Mouse (Mus musculus) cerebellum, adult 9-11 months (tissue): ENCODE data around the gene Abcf2.

Source experiments
- DNase-seq: peaks from one replicate; pipeline ENCODE4 v3.0.0; 2022

Abcf2 gene

DNA sequence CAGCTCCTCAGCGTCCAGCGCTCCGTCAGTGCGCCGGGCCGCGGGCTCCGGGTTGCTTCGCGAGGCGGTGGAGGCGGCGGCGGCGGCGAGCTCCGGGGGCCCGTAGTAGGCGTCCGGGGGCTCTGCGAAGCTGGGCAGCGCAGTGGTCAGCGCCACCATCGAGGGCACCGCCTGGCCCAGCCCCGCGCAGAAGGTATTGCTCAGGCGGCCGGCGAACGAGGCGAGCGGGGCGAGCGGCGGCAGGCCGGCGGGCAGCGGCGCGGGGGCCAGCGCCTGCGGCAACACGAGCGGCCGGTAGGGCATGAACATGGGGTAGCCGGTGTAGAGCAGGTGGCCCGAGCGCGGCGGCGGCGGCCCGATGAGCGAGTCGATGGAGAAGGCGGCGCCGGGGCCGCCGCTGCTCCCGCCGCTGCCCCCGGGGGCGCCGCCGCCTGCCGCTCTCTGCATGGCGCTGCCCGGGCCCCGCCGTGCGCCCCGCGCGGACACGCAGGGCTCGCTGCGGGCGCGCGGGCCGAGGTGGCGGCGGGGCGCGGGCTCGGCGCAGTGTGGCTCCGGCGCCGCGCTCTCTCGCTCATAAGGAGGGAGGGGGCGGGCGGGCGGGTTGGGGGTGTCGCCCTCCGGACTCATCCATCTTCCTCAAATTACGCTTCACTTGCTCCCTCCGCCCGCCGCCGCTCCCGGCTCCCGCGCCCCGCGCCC, 50.9 kb downstream of the Abcf2 start:
- no peak for DNase-seq

DNA sequence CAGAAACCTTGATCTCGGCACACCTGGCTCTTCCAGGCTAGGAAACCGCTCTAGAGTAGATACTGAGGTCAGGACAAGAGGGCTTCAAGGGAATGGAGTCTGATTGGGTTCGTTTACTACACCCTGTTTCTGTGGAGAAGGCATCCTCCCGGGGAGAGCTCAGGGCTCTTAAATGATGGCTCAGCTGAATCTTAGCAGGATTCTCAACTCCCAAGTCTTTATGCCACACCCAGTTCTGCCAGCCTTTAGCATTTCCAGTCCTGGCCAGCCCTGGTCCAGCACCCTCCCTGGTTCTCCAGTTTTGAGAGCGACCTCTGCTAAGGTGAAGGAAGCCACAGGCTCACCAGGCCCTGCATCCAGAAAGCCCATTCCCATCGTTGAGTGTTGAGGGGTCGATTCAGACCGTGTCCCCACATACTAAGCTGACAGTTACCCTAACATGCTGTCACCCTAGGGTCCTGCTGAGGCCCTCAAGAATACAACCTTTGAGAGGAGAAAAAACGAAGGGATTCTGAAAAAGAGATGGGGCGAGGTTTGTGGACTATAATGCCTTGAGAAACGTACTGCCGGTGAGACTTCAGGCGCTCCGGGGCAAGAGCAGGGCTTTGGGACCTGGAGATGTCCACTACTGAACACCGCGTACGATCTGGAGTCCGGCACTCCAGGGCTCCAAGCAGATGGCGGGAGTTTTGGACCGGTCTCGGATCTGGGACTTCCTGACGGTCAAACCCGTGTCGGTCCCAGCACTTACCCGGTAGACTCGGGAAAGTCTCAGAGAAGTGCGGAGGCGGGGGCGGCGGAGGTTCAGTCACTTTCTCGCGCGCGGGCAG, 51.7 kb downstream of the Abcf2 start:
- DNase-seq: no peak

- DNase-seq: no peak
Observed at GRCm38 (mm10) chr5:24524522-24524921, 52.7 kb downstream of the Abcf2 start.

DNA sequence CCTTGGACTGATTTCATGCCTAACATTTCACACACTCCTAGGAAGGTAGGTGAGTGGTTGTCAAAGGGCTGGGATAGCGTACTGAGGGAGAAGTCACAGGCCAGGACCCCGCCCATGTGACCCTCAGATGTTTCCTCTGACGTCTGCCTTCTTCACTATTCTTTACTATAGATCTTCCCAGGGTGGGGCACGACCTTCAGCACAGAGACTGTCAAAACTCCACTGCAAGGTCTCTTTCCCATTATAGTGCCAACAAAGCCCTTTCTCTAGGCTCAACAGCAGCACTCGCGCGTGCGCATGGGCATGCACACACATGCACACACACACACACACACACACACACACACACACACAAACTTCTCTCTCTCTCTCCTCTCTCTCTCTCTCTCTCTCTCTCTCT, 53.5 kb downstream of the Abcf2 start:
- no peak for DNase-seq

DNA sequence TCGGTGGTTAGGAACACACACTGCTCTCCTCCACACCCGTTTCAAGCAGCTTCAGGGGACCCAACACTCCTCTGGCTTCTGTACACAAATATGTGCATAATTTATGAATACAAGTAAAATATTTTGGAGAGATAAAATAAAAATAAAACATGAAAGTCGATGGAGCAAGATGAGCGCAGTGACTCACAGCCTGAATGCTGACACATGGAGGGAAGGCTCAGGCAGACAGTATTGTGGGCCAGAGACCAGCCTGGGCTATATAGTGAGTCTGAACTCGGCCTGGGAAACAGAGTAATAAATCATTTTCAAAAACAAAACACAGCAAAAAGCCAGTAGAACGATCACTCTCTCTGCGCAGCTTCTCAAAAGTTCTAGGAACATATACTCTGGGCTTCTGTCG, 55.9 kb downstream of the Abcf2 start:
- no peak for DNase-seq
